Mouse (Mus musculus) megakaryocyte, adult 5-6 weeks (primary cell): ENCODE measurements around the gene Gm16442. TPM values are rescaled to one million over a fixed set of nuclear protein-coding genes. Genes with fewer than 3 reads are reported as not detected.
"Not testable (repeated sequence)": the region's sequence is repeated elsewhere in the genome, so short reads cannot be mapped to it uniquely, and the experiment has no call there.

Experiments used
- ATAC-seq: 2 replicates; pipeline ENCODE4 v1.8.0; 2016; ENCODE audit warnings: mild to moderate bottlenecking, inconsistent platforms; ENCODE audit not compliant: poor library complexity, severe bottlenecking
- total RNA-seq, 2 experiments: library from RNA; stranded (forward) in 1 of 2; stranded (reverse) in 1 of 2; fragments of 153-499, 151-499 nt in 1 of 2; fragments of 221-1000, 200-1000 nt in 1 of 2; gene quantifications; 2 replicates each; pipeline versions ENCODE4 v1.2.3 to v1.2.4; 2015 to 2017

The Gm16442 gene
- not detected in 2 replicates for total RNA-seq (2015)
- not detected in 2 replicates for total RNA-seq (2017)

DNA sequence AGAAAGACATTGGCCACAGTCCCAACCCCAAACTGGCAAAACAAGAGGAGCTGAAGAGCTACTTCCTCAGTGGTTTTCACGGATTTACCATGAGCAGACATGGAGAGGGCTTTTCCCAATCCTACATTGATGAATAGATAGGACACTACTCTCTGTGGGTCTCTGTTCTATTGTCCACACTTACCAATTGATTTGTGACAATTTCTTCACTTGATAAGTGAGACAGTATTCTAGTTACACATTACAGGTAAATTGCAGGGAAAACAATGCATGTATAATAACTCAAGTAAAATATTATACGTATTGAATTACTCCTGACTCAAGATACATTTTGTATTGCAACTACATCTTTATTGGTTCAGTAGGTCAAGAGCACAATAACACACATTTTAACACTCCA is at the start of gene Gm16442:
TSS of gene Gm16442 (minus strand) at position 101 of the 400 bp plus-strand sequence.
- ATAC-seq, result not testable (repeated sequence)

DNA sequence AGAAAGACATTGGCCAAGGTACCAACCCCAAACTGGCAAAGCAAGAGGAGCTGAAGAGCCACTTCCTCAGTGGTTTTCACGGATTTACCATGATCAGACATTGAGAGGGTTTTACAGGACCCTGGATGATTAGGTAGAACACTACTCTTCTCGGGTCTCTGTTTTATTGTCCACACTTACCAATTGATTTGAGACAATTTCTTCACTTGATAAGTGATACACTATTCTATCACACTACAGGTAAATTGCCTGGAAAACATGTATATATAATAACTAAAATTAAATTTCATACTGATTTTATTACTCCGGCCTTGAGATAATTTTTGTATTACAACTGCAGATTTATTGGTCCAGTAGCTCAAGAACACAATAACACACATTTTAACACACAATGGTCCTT is 45.9 kb upstream of the Gm16442 start, which contains the start of gene Vmn1r94:
TSS of gene Vmn1r94 (minus strand) at position 101 of the 400 bp plus-strand sequence.
- not testable (repeated sequence) for ATAC-seq

DNA sequence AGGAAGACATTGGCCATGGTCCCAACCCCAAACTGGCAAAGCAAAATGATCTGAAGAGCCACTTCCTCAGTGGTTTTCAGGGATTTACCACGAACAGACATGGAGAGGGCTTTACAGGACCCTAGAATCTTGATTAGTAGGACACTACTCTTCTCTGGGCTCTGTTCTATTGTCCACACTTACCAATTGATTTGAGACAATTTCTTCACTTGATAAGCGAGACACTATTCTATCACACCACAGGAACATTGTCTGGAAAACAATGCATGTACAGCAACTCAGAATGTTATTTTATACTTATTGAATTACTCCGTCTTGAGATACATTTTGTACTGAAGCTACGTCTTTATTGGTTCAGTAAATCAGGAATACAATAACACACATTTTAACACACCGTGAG is 16.6 kb upstream of the Gm16442 start, which contains the start of gene Vmn1r93:
TSS of gene Vmn1r93 (minus strand) at position 101 of the 400 bp plus-strand sequence.
- not testable (repeated sequence) for ATAC-seq

DNA sequence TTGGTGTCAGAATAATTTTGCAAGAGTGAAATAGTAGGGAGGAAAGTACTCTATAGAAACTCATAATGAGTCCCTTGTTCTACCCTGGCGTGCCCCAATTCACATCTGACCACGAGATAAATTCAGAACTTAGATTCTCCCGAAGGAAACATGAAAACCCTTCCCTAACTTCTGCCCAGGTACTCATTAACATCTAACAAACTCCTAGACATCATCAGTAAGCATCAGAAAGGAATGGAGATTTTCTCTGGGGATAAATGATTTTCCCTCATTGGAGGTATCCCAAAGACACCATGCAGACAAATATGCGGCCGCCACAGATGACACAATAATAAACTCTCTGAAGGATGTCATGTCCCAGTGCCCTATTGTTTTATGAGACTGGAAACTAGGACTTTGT is 23.0 kb downstream of the Gm16442 start, which contains the start of gene Vmn1r91:
TSS of gene Vmn1r91 (plus strand) at position 301 of the 400 bp plus-strand sequence.
- not testable (repeated sequence) for ATAC-seq

DNA sequence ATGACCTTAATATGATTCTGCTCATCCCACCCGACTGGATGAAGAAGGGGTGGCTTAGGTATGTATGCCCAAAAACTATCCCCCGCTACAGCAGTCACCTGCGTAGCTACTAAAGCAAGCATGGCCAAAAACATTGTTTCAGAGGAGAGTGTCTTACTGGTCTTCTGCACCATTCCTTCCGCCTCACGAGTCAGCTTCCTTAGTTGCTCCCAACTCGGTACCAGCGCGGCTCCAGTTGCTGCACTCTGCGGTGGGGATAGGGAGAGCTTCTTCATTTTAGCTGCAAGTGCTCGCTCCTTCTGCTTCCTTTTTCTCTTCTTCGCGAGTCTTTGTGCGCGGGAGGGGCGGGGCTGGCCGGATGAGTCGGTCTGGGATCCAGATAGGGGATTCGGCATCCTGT is 44.3 kb downstream of the Gm16442 start:
- ATAC-seq, result not testable (repeated sequence)

Other genes starting within 250 kb of the Gm16442 start
- gene Ceacam19, start 234.6 kb downstream of the Gm16442 start, total RNA-seq (2015), result 1.2 and 1.3 TPM in 2 replicates
- gene Ceacam19, start 234.6 kb downstream of the Gm16442 start, total RNA-seq (2017), result 1.6 and 2.4 TPM in 2 replicates
- 7.8 TPM in 2 replicates for gene Pvr, start 201.4 kb downstream of the Gm16442 start, total RNA-seq (2015)
- gene Pvr, start 201.4 kb downstream of the Gm16442 start, total RNA-seq (2017), result 7.6 TPM in 2 replicates
- gene Igsf23, start 171.8 kb downstream of the Gm16442 start, total RNA-seq (2015), result 0.31 TPM in 1 of 2 replicates, not detected in the other
- 0.11 TPM in 1 of 2 replicates, not detected in the other for gene Igsf23, start 171.8 kb downstream of the Gm16442 start, total RNA-seq (2017)
- not detected in 2 replicates for gene Ceacam20, start 157.2 kb downstream of the Gm16442 start, total RNA-seq (2015)
- not detected in 2 replicates for gene Ceacam20, start 157.2 kb downstream of the Gm16442 start, total RNA-seq (2017)
- not detected in 2 replicates for gene Nlrp9b, start 131.1 kb downstream of the Gm16442 start, total RNA-seq (2015)
- not detected in 2 replicates for gene Nlrp9b, start 131.1 kb downstream of the Gm16442 start, total RNA-seq (2017)
- gene Vmn1r91, start 22.9 kb downstream of the Gm16442 start, total RNA-seq (2015), result not detected in 2 replicates
- not detected in 2 replicates for gene Vmn1r91, start 22.9 kb downstream of the Gm16442 start, total RNA-seq (2017)
- not detected in 2 replicates for gene Vmn1r93, start 16.5 kb upstream of the Gm16442 start, total RNA-seq (2015)
- not detected in 2 replicates for gene Vmn1r93, start 16.5 kb upstream of the Gm16442 start, total RNA-seq (2017)
- gene Vmn1r94, start 45.8 kb upstream of the Gm16442 start, total RNA-seq (2015), result not detected in 2 replicates
- not detected in 2 replicates for gene Vmn1r94, start 45.8 kb upstream of the Gm16442 start, total RNA-seq (2017)
- not detected in 2 replicates for gene Vmn1r95, start 71.1 kb upstream of the Gm16442 start, total RNA-seq (2015)
- not detected in 2 replicates for gene Vmn1r95, start 71.1 kb upstream of the Gm16442 start, total RNA-seq (2017)
- not detected in 2 replicates for gene Gm6164, start 83.0 kb upstream of the Gm16442 start, total RNA-seq (2015)
- gene Gm6164, start 83.0 kb upstream of the Gm16442 start, total RNA-seq (2017), result not detected in 2 replicates
- gene Gm4498, start 111.2 kb upstream of the Gm16442 start, total RNA-seq (2015), result not detected in 2 replicates
- gene Gm4498, start 111.2 kb upstream of the Gm16442 start, total RNA-seq (2017), result not detected in 2 replicates
- gene Gm5890, start 140.3 kb upstream of the Gm16442 start, total RNA-seq (2015), result not detected in 2 replicates
- not detected in 2 replicates for gene Gm5890, start 140.3 kb upstream of the Gm16442 start, total RNA-seq (2017)
- gene Gm4133, start 211.5 kb upstream of the Gm16442 start, total RNA-seq (2015), result not detected in 2 replicates
- not detected in 2 replicates for gene Gm4133, start 211.5 kb upstream of the Gm16442 start, total RNA-seq (2017)